Mouse (Mus musculus) thymus, adult 2 months (tissue): ENCODE results near the gene Mettl23.

ENCODE experiments used
- CTCF ChIP-seq: fragments of 200-500 bp; IDR thresholded peaks from 2 replicates; pipeline ENCODE4 v1.5.1; 2012; ENCODE audit warnings: mild to moderate bottlenecking, control low read depth, low read length, moderate library complexity, borderline replicate concordance; ENCODE audit not compliant: control insufficient read depth, poor library complexity, insufficient read depth; ENCODE audit errors: extremely low read depth
- POLR2A ChIP-seq: fragments of 200-500 bp; IDR thresholded peaks from 2 replicates; pipeline ENCODE4 v1.6.1; 2012; ENCODE audit warnings: mild to moderate bottlenecking, low read length, control low read depth, moderate library complexity; ENCODE audit not compliant: control insufficient read depth, poor library complexity, insufficient read depth; ENCODE audit errors: extremely low read depth

GRCm38 (mm10) chr11:116849587-116849986, 6.5 kb downstream of the Mettl23 start:
- TF ChIP-seq POLR2A (no peak), CTCF (no peak)
